Mouse (Mus musculus) layer of hippocampus, adult 9-10 months (tissue): ENCODE results near the gene Arih1.
A peak's percentile ranks its signal among the peaks of the same experiment; 100 is the strongest.

Experiments used
- DNase-seq: peaks from one replicate; pipeline ENCODE4 v3.0.0; 2022; ENCODE audit warnings: low spot score

Gene Arih1

DNA sequence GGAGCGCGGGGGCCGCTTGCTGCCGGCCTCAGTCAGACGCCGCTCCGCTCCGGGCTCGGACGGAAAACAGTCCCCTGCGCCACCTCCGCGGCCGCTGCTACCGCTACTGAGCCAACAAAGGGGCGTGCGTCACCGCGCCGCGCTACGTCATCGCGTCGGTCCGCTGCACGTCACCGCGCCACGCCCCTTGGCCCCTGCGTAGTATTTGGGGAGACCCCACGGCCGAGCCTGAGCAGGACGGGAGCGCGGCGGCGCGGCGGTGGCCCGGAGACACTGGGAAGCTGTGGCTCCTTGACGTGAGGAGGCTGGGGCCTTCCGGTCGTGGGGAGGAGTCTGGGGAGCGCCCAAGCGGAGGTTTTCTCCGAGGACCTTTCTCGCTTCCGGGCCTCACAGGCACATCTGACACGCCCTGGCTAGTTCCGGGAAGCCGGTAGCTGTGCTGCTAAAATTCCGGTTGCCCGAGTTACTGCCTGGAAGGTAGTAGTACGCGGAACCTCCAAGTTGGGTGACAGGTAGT lies at the start of gene Arih1:
Gene Arih1, minus strand, starts transcription at position 70 of the 517 bp plus-strand sequence.
- DNase-seq = peak; percentile 95

DNA sequence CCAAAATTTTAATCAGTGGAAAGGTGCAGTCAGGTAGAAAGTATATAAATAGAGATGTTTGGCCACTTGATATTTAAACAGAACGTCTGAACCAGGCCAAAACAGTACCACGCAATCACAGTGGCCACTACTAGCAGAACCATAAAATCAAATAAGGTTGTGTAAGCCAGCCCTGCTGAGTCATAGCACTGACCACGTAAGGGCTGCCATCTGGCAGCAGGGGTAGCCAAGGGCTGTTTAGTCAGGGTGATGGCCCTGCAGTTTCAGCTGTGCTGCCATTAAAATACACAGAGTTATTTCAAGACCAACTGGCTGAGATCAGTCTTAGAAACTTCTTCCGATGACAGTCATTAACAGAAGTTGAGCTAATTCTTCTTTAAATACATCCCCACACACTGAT lies 47.5 kb upstream of the Arih1 start:
- DNase-seq = no peak

DNA sequence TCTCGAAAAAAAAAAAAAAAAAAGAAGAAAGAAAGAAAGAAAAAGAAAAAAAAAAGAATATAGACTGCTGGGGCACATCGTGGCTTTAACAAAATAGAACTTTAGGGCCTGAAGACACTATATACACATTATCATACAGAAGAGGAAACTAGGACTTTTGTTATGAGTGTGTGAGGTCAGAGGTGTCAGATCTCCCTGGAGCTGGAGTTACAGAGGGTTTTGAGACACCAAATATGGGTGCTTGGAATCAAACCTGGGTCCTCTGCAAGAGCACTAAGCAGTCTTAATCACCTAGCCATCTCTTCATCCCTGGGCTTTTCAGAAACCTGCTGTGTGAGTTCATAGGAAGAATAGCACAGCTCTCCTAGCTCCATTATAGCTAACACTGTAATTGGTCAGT lies 47.0 kb upstream of the Arih1 start:
- DNase-seq = no peak

DNA sequence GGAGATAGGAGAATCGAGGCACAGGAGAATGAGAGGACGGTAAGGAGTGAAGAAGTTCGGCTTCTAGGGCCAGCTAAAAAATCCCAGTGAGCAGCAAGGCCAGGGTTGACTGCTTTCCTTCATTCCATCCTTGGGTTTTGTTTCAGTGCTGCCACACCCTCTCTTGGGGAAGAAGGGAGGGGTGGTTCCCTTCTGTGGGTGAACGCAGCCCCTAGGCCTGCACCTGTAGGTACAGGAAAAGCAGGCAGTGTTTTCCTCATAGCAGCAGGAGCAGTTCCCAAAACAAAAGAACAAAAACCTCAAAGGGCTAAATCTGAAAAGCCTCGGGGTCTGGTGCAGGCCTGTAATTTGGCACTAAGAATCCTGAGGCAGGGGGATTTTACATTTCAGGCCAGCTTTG lies 45.2 kb upstream of the Arih1 start:
- no peak for DNase-seq

DNA sequence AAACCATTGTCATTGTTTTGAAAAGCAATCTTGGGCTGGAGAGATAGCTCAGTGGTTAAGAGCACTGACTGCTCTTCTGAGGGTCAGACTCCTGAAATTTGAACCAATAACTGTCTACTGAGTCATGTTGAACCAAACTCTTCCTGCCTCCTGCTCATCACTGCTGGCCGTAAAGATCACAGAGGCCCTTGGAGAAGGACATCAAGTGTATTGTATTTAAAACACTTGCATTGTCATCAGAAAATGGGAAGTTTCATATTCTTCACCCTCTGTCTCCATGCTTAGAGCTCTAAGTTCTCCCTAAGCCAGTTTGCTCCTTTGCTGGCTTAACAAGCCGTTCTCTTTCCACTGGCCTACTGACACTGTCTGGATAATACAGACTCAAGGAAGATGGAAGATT lies 41.9 kb upstream of the Arih1 start:
- DNase-seq = no peak

DNA sequence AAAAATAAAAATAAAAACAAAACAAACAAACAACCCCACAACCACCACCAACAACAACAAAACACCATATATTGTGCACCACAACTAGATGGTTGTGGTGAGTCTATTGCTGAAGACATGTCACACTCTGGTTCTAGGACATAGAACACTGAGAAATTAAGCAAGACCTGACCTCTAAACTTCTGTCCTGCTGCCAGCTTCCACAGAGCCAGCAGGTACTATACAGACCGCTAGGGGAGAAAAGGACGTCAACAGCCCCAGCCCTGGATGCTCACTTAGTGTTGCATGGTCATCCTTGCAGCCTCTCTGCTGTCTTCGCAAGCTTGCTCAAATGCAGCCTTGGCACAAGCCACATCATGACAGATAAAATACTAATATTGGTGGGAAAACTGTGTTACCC lies 41.2 kb upstream of the Arih1 start:
- DNase-seq = no peak

DNA sequence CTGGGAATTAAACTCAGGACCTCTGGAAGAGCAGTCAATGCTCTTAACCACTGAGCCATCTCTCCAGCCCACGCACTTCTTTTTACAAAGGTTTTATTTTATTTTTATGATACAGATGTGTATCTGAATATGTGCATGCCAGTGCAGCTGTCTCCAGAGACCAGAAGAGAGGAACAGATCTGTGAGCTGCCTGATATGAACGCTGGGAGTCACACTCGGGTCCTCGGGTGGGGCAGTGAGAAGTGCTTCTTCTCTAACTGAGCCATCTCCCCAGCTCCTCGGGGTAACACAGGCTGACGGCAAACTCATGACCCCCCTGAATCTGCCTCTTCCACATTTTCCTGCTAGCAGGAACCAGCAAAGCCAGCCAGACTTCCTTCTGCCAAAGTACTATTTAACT lies 40.3 kb upstream of the Arih1 start:
- no peak for DNase-seq

DNA sequence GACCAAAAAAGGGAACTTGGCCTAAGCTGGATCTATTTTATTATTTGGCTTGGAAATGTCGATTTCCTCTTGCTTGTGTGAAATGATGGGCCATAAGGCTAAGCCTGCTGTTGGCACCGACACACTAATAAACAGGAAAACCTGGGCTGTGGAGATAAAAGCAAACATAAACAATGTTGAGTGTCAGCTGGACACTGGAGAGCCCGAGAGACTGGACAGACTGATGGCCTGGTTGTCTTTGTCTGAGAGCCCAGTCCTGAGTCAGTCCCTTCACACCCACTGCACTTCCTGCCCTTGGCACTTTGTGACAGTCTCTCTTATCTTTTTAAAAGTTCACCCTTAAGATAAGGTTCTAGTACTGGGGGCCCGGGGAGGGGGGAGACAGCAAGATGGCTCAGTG lies 36.5 kb upstream of the Arih1 start:
- DNase-seq = no peak

DNA sequence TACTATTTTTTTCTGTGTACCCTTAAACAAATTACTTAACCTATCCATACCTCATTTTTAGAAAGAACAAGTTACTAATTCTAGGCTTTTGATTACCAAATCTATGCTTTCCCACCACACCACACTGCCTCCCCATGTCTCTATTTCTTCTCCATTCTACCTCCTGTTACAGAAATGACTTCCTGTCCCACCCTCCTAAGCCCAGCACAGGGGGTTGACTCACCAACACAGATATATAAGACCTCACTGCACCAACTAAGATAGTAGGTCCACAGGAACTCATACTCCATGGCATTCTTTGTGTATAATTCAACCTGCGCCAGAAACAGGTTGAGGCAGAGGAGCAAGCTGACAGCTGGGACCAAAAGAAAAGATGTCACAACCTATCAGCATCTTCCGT lies 33.0 kb upstream of the Arih1 start:
- DNase-seq = no peak

DNA sequence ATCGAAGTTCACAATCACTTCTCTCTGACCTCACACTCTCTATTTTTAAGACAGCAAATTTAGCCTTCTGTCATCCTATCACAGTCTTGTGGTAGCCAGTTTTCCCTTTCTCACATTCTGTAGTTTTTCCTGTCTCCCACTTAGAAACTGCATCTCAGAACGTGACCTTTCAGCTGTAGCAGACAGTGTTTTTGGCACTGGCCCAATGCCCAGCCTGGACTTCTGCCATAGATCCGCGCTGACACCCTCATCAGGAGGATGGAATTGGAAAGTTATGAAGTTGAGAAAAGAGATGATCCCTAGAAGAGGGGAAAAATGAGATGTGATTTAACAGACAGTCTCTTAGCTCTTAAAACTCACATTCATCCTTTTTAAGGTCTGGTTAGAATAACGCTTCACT lies 32.6 kb upstream of the Arih1 start:
- no peak for DNase-seq

DNA sequence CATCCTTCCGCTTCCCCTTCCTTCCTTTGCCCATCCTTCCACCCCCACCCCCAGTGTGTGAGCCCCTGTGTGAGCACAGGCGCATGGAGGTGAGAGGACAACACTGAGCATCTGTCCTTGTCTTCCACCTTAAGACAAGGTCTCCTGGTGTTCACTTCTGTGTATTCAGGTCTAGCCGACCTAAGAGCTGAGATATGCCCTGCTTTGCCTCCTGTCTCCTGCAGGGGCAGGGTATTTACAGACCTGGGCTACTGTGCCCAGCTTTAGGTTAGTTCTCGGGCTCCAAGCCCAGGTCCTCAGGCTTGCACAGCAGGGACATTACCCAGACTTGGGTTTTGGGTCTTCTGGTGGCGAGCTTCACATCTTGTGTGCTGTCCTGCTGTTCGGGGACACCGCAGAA lies 30.7 kb upstream of the Arih1 start:
- no peak for DNase-seq

DNA sequence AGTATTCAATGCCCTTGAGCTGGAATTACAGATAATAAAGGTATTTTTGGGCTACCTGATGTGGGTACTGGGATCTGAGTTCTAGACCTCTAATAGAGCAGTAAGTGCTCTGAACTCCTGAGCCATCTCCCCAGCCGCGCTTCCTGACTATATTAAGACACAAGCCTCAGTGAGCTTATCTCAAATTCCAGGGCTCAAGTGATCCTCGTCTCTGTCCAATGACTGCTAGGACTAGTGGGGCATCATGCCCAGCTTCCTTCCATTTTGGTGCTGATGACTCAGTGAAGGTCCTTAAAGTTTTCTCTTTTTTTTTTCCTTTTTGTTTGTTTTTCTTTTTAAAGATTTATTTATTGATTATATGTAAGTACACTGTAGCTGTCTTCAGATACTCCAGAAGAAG lies 28.7 kb upstream of the Arih1 start:
- no peak for DNase-seq

DNA sequence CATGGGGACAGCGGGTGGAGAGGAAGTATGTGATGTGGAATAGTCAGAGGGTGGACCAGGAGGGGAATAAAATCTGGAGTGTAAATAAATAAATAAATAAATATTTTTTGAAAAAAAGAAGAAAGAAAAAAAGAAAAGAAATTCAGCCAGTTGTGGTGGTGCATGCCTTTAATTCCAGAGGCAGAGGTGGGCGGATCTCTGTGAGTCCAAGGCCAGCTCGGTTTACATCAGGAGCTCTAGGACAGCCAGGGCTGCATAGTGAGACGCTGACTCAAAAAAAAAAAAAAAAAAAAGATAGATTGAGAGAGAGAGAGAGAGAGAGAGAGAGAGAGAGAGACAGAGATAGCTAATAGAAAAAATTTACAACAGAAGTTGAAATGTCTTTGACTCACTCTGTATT lies 26.0 kb upstream of the Arih1 start:
- no peak for DNase-seq

DNA sequence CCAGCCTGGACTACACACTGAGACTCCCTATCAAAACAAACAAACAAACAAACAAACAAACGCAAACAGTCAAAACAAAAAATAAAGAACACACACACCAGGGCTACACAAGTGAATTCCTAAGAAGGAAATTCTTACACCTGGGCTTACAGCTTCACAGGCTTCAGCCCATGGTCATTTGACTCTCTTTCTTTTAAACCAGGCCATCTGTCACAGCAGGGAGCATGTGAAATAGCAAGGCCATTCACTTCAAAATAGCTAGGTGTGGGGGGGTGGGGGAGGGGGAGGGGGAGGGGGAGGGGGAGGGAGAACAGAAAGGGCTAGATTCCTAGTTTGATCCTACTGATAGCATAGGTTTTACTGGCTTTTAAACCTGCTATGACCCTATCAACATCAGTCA lies 21.7 kb upstream of the Arih1 start:
- DNase-seq = no peak

DNA sequence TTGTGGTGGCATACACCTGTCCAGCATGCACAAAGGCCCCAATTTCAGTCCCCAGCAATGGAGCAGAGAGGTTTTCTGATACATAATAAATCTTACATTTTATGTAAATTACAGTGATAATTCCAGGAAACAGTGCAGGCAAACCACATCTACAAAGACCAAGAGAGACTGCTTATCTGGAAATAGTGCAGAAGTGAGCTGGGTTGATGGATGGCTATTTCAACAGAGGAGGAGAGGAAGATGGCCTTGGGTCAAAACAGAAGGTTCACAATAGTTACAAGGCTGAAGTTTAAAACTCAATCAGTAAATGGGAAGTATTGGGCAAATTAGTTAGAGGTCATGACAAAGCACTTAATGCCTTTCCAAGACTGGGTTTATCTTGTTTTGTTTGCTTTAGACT lies 913 bp upstream of the Arih1 start:
- DNase-seq = no peak

DNA sequence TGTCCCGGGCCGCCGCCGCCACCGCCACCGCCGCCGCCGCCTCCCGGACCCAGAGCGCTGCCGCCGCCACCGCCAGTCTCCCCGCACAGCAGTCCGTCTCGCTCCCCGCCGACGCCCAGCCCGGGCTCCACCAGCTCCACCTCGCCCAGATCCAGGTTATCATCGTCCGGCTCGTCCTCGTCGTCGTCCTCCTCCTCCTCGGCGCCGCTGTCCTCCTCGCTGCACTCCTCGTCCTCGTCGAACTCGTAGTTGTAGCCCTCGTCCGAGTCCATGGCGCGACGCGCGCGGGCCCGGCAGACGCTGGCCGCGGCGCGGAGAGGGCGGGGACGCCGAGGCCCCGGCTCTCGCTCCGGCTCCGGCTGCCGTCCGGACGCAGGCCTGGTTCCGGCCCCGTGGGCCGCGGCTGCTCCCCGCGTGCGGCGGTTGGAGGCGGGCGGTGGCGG lies 321 bp downstream of the Arih1 start:
- peak; percentile 29 for DNase-seq

DNA sequence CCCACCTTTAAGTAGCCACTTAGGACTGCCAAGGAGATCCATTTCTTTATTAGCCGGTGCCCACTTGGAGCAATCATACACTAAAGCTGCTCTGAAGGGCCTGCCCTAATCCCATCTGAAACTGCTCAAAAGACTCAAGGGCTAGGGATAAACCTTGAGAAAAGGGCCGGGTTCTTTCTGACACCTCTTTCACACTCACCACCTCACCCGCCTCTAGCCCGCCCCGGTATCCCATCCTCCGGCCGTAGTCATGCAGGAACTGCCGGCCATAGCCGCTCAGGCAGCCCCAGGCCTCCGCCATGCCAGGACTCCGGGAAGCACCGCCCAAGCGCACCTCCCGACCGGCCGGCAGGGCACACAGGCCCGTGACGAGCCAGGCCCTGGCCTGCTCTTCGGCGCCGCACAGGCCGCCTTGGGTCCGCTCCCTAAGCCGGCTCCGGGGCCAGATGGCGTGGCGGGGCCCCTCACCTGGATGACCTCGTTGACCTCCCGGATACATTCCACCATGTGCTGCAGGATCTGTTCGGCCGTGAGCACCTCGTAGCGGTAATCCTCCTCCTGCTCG lies 825 bp downstream of the Arih1 start:
- no peak for DNase-seq

DNA sequence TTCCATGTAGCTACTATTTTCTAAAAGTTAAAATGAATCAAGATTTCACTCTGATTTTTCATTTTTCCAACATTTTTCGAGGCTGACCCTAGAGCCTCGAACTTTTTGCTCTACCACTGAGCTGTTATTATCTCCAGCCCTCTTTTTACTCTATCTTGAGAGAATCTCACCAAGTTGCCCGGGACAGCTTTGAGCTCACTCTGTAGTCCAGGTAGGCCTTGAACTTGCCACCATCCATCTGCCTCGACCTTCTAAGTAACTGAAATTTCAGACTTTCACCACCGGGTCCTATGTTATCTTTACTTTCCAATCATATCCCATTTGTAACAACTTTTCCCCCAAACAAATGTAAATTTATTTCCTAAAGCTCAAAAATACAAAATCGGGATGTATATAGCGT lies 1.7 kb downstream of the Arih1 start:
- no peak for DNase-seq

DNA sequence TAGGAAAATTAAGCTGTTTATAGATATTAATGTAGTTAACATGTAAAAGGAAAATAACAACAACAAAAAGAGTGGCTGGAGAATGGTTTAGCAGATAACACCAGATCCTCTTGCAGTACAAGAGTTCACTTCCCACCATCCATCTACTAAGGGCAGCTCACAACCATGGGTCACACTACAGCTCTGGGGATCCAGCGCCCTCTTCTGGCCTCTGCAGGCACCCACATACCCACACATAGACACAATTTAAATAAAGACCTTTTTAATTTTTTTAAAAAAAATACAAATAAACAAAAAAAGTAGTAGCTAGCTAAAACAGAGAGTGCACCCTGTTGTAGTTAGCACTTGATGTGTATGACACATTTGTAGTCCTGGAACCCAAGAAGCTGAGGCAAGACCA lies 4.0 kb downstream of the Arih1 start:
- DNase-seq = no peak

DNA sequence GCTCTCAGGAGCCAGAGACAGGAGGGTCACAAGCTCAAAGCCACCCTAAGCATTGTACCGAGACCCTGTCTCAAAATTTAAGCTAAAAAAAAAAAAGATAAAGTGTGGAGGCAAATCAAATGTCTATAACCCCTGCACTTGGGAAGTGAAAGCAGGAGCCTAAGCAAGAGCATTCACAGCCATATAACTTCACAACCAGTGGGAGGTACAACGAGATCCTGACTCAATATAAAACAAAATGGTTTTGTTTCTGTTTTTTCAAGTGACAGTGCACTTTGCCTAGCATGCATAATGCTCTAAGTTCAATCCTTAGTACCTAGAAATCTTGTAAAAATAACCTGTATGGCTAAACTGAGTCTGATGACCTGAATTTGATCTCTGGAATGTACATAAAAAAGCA lies 9.8 kb downstream of the Arih1 start:
- DNase-seq = no peak

DNA sequence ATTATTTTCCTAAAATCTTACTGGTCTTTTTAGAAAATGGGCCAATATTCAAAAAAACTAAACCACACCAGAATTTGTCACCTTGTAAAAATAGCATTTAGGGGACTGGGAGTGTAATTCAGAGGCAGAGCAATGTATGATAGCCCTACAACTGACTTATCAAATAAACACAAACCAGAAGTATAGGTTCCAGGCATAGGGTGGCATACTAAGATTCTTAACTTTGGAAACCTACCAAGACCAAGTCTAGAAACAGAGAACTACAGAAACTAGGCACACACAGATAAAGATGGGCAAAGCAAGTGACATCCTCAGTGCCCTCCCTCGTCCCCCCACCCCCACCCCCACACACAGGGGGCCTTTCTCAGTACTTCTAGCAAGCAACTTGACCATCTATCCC lies 11.6 kb downstream of the Arih1 start:
- DNase-seq = no peak

DNA sequence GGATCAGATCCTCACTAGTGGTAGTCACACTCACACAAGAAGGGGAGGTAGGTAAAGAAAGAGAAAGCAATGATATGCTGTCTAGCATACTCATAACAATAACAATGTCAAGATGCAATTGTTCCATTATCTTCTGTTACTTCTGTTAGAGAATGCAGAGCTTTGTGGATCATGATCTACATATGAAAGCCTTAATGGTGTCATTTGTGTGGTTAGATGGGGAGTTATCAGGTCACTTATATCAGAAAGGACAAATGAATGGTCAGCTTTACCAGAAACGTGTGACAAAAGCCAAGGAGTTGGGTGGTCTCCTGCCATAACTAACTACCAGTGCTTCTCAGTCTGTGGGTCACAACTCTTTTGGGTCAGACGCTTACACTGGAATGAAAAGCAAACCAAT lies 13.2 kb downstream of the Arih1 start:
- DNase-seq = no peak

DNA sequence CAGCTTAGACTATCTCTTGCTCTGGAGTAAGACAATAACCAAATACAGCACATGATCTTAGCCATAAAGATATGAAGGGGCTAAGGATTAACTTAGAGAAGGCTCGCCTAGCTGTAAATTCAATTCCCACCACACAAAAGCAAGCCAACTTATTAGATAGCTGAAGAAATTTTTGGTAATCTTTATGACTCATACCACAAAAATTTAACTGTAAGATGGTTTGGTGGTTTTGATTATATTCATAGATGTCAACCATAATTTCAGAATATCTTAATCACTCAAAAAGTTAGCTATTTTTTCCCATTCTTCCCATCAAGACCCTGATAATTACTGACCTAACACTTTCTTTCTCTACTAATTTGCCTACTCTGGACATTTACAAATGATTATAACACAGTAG lies 17.0 kb downstream of the Arih1 start:
- no peak for DNase-seq

DNA sequence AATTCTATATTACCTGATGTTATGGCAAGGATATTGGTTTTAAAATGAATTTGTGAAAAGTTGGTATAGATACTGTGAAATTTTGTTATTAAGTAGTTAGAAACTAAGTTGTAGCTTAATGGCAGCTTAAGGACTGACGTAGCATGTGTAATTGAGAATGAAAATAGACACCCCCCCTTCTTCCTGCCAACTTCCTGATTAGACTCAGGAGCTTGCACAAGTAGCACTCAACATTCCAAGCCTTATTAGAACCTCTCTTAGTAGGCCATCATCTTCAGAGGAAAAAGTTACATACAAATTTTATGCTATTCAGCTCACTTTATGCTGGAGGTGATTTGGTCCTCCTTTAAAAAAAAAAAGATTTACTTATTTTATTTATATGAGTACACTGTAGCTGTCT lies 22.1 kb downstream of the Arih1 start:
- no peak for DNase-seq

DNA sequence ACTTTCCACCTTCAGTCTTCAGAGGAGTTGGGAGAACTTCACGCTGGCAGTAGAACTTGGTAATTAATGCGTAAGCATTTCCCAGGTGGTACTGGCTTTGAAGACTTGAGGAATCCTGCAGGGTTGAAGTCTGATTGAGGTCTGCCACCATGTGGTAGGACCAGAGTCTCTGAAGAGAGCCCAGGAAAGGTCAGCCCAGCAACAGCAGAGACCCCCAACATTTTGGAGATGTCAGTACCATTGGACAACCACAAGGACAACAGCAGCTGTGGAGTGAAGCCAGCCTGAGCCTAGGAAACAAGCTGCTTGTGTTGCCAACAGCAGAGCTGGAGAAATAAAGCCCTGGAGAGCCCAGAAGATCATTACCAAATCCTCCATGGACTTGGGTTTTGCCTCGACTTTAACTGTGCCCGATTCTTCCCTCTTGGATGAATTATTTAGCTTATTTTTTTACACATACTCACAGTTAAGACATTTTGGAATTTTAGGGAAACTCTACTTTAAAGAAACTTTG lies 27.4 kb downstream of the Arih1 start:
- DNase-seq = no peak
